Mouse (Mus musculus) lung, adult 2 months (tissue): Measurements from ENCODE around the gene Bckdhb. TPM values are rescaled to one million over a fixed set of nuclear protein-coding genes. Genes with fewer than 3 reads are reported as not detected.

Source experiments
- DNase-seq: peaks from one replicate; pipeline ENCODE4 v3.0.0; 2022
- H3K4me1 ChIP-seq: fragments of 200-500 bp; 2 replicates; pipeline ENCODE4 v1.6.1; 2011; ENCODE audit warnings: low read length; ENCODE audit not compliant: control insufficient read depth, insufficient read depth
- H3K4me3 ChIP-seq: fragments of 200-500 bp; replicated peaks from 2 replicates; pipeline ENCODE3; 2011; ENCODE audit warnings: low read depth, mild to moderate bottlenecking, control low read depth, low read length; ENCODE audit errors: extremely low read depth
- CTCF ChIP-seq: fragments of 200-500 bp; IDR thresholded peaks from 2 replicates; pipeline ENCODE4 v1.5.1; 2011; ENCODE audit warnings: mild to moderate bottlenecking, low read length, control low read depth; ENCODE audit not compliant: insufficient read depth
- POLR2A ChIP-seq: fragments of 200-500 bp; IDR thresholded peaks from 2 replicates; pipeline ENCODE4 v1.6.1; 2011; ENCODE audit warnings: low read depth, mild to moderate bottlenecking, control low read depth, low read length, borderline replicate concordance; ENCODE audit errors: extremely low read depth
- WGBS: fragments of 180-500 bp; shearing (Covaris S2); methylation state at CpG from one replicate; pipeline ENCODE4 v1.1.7; 2018; 5-methylcytosine and 5-hydroxymethylcytosine counted together
- polyA plus RNA-seq: library from polyadenylated mRNA; depleted of rRNA; stranded (reverse); fragments of >200 nt; gene quantifications from 2 replicates; pipeline ENCODE4 v1.2.3, GENCODE M21; 2012; rRNA removed

Gene Bckdhb
- polyA plus RNA-seq, 1 experiment = 13.9 TPM

DNA sequence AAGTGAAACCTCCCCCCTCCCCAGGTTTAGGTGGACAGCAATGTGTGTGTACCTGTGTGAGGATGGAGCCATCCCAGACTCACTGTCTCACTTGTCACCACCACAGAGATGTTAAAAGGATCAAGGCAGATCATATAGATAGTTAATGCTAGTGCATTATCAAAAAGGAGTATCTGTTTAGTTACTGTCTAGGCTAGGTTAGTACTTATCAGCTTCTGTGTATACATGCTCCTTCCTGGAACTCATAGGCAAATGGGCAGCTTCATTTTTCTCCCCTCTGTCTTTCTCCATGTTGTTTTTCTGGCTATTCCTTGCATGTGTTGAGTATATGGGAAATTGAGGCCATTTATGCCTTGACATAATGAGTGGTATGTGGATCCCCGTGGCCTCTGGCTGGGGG is 187.4 kb downstream of the Bckdhb start:
- no peak for DNase-seq
- no peak overlapping the region for H3K4me3 ChIP-seq
- no peaks in the 10 kb centered on the region; the same call in 1 of the 2 replicates for H3K4me1 ChIP-seq
- 59% methylated on average over 1 of the region's 1 CpGs for WGBS
- TF ChIP-seq POLR2A = no peak
- TF ChIP-seq CTCF = no peak

DNA sequence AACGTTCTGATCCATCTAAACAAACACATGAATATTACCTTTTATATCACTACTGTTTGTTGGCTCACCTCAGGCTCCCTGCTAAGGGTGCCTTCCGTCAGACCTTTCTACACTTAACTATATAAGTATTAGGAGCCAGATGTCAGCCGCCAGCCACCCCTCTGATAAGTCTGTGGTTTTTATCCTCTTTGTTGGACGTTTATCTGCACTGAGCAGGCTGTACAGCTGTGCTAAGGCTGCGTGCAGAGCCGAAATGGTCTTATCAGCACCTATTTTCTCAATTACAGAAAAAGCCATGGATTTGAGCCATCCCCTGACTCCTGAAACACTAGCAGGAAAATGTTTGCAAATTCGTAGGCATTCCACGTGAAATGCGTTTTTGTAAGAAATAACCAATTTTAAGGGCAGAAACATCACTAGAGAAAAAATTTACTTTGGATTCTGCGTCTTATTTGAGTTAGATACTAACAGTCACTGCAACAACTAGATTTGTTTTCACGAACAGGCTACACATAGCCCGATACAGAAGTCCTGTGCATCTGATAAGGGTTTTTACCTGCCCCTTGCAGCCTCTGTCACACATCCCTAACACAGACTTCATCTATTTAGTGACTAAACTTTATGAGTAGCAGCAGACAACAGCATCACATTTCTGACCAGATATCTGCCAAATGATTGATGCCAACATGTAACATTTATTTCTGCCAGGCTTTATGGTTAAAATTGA is 188.1 kb downstream of the Bckdhb start:
- DNase-seq = no peak
- Histone ChIP-seq H3K4me3 (no peak overlapping the region), H3K4me1 (no peaks in the 10 kb centered on the region)
- 77% methylated on average over 12 of the region's 12 CpGs for WGBS
- TF ChIP-seq CTCF (no peak), POLR2A (no peak)

DNA sequence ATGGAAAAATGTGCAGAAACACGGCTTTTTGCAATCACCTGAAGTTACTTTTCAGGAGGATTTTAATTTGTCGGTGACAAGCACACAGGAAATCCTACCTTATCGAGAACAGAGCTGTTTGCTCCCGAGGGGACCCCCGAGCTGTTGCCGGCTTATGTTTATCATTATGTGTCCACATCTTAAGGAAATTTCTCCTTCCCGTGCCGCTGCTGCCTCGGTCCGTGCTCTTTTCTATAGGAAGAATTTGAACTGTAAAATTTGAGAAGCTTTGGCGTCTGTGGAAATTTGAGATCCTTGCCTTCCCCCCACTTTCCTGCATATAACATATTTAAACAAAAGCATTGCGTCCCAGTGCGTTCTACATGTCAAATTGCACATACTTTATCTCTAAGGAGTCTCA is 189.3 kb downstream of the Bckdhb start:
- TF ChIP-seq POLR2A (no peak), CTCF (no peak)
- DNase-seq = no peak
- Histone ChIP-seq H3K4me3 (no peak overlapping the region), H3K4me1 (no peaks in the 10 kb centered on the region)
- WGBS = 66% methylated on average over 13 of the region's 13 CpGs

GRCm38 (mm10) chr9:84117337-84117736 is 192.4 kb downstream of the Bckdhb start:
- no peaks in the 10 kb centered on the region for H3K4me1 ChIP-seq
- no peak for DNase-seq
- 90% methylated on average over 5 of the region's 5 CpGs for WGBS
- TF ChIP-seq POLR2A = no peak
- no peak for TF ChIP-seq CTCF
- H3K4me3 ChIP-seq = no peak overlapping the region

DNA sequence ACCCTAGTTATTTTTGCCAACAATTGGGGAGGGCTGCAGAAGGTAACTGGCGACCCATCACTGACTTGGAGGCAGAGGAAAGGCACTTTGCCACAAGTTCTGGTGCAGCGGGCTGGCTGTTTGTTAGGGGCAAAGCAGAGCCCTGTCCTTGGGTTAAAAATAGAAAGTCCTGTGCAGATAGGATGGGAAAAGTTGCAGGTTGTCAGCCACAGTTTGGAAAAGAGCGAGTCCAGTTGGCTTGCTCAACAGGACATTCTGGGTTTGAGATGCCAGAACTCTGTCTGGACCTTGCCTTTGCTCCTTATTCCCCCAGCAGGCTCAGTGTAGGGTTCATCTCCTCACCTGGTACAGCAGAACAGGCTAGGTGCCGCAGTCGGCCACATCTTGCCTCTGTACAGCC is 200.1 kb downstream of the Bckdhb start:
- no peak for DNase-seq
- TF ChIP-seq POLR2A (no peak), CTCF (no peak)
- Histone ChIP-seq H3K4me3 (no peak overlapping the region), H3K4me1 (no peaks in the 10 kb centered on the region)
- WGBS = 93% methylated on average over 5 of the region's 5 CpGs

- no peak for DNase-seq
- WGBS = 82% methylated on average over 6 of the region's 6 CpGs
- Histone ChIP-seq H3K4me3 (no peak overlapping the region), H3K4me1 (no peaks in the 10 kb centered on the region)
- TF ChIP-seq CTCF (no peak), POLR2A (no peak)
Measured at GRCm38 (mm10) chr9:84130338-84130737, 205.4 kb downstream of the Bckdhb start.

GRCm38 (mm10) chr9:84135062-84135461 is 210.1 kb downstream of the Bckdhb start:
- WGBS = 57% methylated on average over 12 of the region's 12 CpGs
- no peak overlapping the region for H3K4me3 ChIP-seq
- no peak for DNase-seq
- TF ChIP-seq POLR2A = no peak
- no peak for TF ChIP-seq CTCF
- H3K4me1 ChIP-seq = no peaks in the 10 kb centered on the region

GRCm38 (mm10) chr9:84137192-84137591 is 212.2 kb downstream of the Bckdhb start:
- H3K4me1 ChIP-seq = no peaks in the 10 kb centered on the region
- 96% methylated on average over 6 of the region's 6 CpGs for WGBS
- no peak for TF ChIP-seq CTCF
- TF ChIP-seq POLR2A = no peak
- H3K4me3 ChIP-seq = no peak overlapping the region
- no peak for DNase-seq

- DNase-seq = no peak
- 74% methylated on average over 2 of the region's 2 CpGs for WGBS
- Histone ChIP-seq H3K4me3 (no peak overlapping the region), H3K4me1 (no peaks in the 10 kb centered on the region)
- no peak for TF ChIP-seq CTCF
- TF ChIP-seq POLR2A = no peak
Measured at GRCm38 (mm10) chr9:84148124-84148523, 223.2 kb downstream of the Bckdhb start.

Other genes starting within 250 kb of the Bckdhb start
- gene Elovl4, start 118.9 kb upstream of the Bckdhb start, polyA plus RNA-seq = 0.60 and 30.6 TPM in 2 replicates
- 0.10 and 0.31 TPM in 2 replicates for gene Ttk, start 90.5 kb upstream of the Bckdhb start, polyA plus RNA-seq